Mouse (Mus musculus): ENCODE data around the gene Abca1. TPM values are rescaled to one million over a fixed set of nuclear protein-coding genes. Genes with fewer than 3 reads are reported as not detected.
A peak's percentile ranks its signal among the peaks of the same experiment; 100 is the strongest.

Gene Abca1
- total and polyA plus RNA-seq, 3 experiments = 8.4 to 9.0 TPM; not detected in 1

- H3K79me2 ChIP-seq (ENCODE audit: control insufficient read depth, insufficient read depth, low read length, poor library complexity) = no peaks in the 10 kb centered on the region; the same call in 1 of the 2 replicates
- H3K36me3 ChIP-seq (ENCODE audit: control insufficient read depth in 1 of 2, insufficient read depth in 2 of 2, low read length in 2 of 2) = peaks cover 18 to 36% of the 10 kb centered on the region in 2 experiments
- H3K4me3 ChIP-seq (ENCODE audit: control insufficient read depth in 1 of 2, insufficient read depth in 1 of 2, low read depth in 2 of 2, low read length in 2 of 2) = no peak overlapping the region
- H3K9me3 ChIP-seq (replicated peaks; ENCODE audit: insufficient read depth, low read length) = no peaks in the 10 kb centered on the region
- H3K27ac ChIP-seq (ENCODE audit: control insufficient read depth, low read depth, low read length) = peak overlapping the region; percentile 20; the same call in 1 of the 2 replicates
- TF ChIP-seq EP300 (IDR thresholded peaks at IDR 0.05; ENCODE audit: low read depth in 1 of 2, low read length in 2 of 2) (peak in 1 of 2 experiments; percentile 50; a peak in 2 of 4 replicates), ETS1 (IDR thresholded peaks at IDR 0.05; ENCODE audit: low read depth, low read length) (peak; percentile 45; the same call in 1 of the 2 replicates), ZNF384 (IDR thresholded peaks at IDR 0.05; ENCODE audit: low read depth, low read length) (peak; percentile 64), UBTF (IDR thresholded peaks at IDR 0.05; ENCODE audit: borderline replicate concordance, insufficient read depth, low read depth, low read length) (no peak), TCF12 (IDR thresholded peaks at IDR 0.05; ENCODE audit: low read depth, low read length) (peak; percentile 27; the same call in 1 of the 2 replicates), MYB (IDR thresholded peaks at IDR 0.05; ENCODE audit: low read depth, low read length) (0 out of 2 replicates have a peak, but pooled peaks have one; percentile 37), ZC3H11A (IDR thresholded peaks at IDR 0.05; ENCODE audit: low read depth, low read length) (no peak)
- no peak for DNase-seq (ENCODE audit: low read depth, low spot score)
- H3K9ac ChIP-seq (ENCODE audit: control insufficient read depth, low read depth, low read length, poor library complexity, severe bottlenecking) = no peak overlapping the region
- peaks cover 34 to 46% of the 10 kb centered on the region in 2 experiments for H3K4me1 ChIP-seq (ENCODE audit: control insufficient read depth in 1 of 2, insufficient read depth in 2 of 2, low read length in 2 of 2)
- H3K27me3 ChIP-seq (ENCODE audit: control insufficient read depth in 1 of 2, insufficient read depth in 2 of 2, low read length in 2 of 2) = no peaks in the 10 kb centered on the region
These were observed 34.7 kb downstream of the Abca1 start for GRCm38 (mm10) chr4:53124837-53125490.

GRCm38 (mm10) chr4:53122310-53122709, 37.4 kb downstream of the Abca1 start:
- H3K36me3 ChIP-seq (ENCODE audit: control insufficient read depth in 1 of 2, insufficient read depth in 2 of 2, low read length in 2 of 2) = peaks cover 17 to 61% of the 10 kb centered on the region in 2 experiments
- peaks cover 45 to 63% of the 10 kb centered on the region in 2 experiments for H3K4me1 ChIP-seq (ENCODE audit: control insufficient read depth in 1 of 2, insufficient read depth in 2 of 2, low read length in 2 of 2)
- DNase-seq (ENCODE audit: low read depth, low spot score) = no peak
- H3K9ac ChIP-seq (ENCODE audit: control insufficient read depth, low read depth, low read length, poor library complexity, severe bottlenecking) = peak overlapping the region; percentile 61
- peak overlapping the region; percentile 98 for H3K27ac ChIP-seq (ENCODE audit: control insufficient read depth, low read depth, low read length)
- H3K79me2 ChIP-seq (ENCODE audit: control insufficient read depth, insufficient read depth, low read length, poor library complexity) = no peaks in the 10 kb centered on the region; the same call in 1 of the 2 replicates
- TF ChIP-seq MXI1 (IDR thresholded peaks at IDR 0.05; ENCODE audit: low read depth, low read length) (0 out of 2 replicates have a peak, but pooled peaks have one; percentile 10), MAZ (IDR thresholded peaks at IDR 0.05; ENCODE audit: low read depth, low read length) (0 out of 2 replicates have a peak, but pooled peaks have one; percentile 11), TBP (IDR thresholded peaks at IDR 0.05; ENCODE audit: low read depth, low read length) (no peak), GABPA (IDR thresholded peaks at IDR 0.05; ENCODE audit: low read depth, low read length) (no peak)
- H3K9me3 ChIP-seq (replicated peaks; ENCODE audit: insufficient read depth, low read length) = no peaks in the 10 kb centered on the region
- H3K4me3 ChIP-seq (ENCODE audit: control insufficient read depth in 1 of 2, insufficient read depth in 1 of 2, low read depth in 2 of 2, low read length in 2 of 2) = no peak overlapping the region
- H3K27me3 ChIP-seq (ENCODE audit: control insufficient read depth in 1 of 2, insufficient read depth in 2 of 2, low read length in 2 of 2) = no peaks in the 10 kb centered on the region

All from MEL (cell line).